Mouse (Mus musculus) forebrain, embryonic 14.5 days (tissue): ENCODE measurements around the gene Gm13420. TPM values are rescaled to one million over a fixed set of nuclear protein-coding genes. Genes with fewer than 3 reads are reported as not detected.
"Not testable (repeated sequence)": the region's sequence is repeated elsewhere in the genome, so short reads cannot be mapped to it uniquely, and the experiment has no call there.

Experiments
- ATAC-seq: fragments of 200-750 bp; cut with Nextera tagmentation; 2 replicates; pipeline ENCODE4 v1.8.0; 2017; ENCODE audit warnings: mild to moderate bottlenecking, moderate library complexity
- DNase-seq: peaks from one replicate; pipeline ENCODE4 v3.0.0-alpha.2; 2015; ENCODE audit warnings: low spot score
- H3K27ac ChIP-seq: fragments of 300-500 bp; sonication (generic); 2 replicates; pipeline ENCODE4 v1.5.1; 2014; ENCODE audit warnings: low read depth, mild to moderate bottlenecking, control low read depth, low read length, moderate library complexity
- H3K27me3 ChIP-seq: fragments of 300-500 bp; sonication (generic); replicated peaks from 2 replicates; pipeline ENCODE4 v1.6.1; 2014; ENCODE audit warnings: low read length, control low read depth, mixed read lengths; ENCODE audit not compliant: control insufficient read depth, insufficient read depth
- H3K36me3 ChIP-seq: fragments of 300-500 bp; sonication (generic); 2 replicates; pipeline ENCODE4 v1.6.1; 2014; ENCODE audit warnings: low read length, control low read depth; ENCODE audit not compliant: control insufficient read depth, insufficient read depth
- H3K4me1 ChIP-seq: fragments of 300-500 bp; sonication (generic); 2 replicates; pipeline ENCODE4 v1.6.1; 2014; ENCODE audit warnings: antibody characterized with exemption, low read length, control low read depth; ENCODE audit not compliant: control insufficient read depth, insufficient read depth
- H3K4me2 ChIP-seq: fragments of 300-500 bp; sonication (generic); 2 replicates; pipeline ENCODE4 v1.6.1; 2014; ENCODE audit warnings: mild to moderate bottlenecking, control low read depth, low read length
- H3K4me3 ChIP-seq: fragments of 300-500 bp; sonication (generic); 2 replicates; pipeline ENCODE4 v1.5.1; 2014; ENCODE audit warnings: low read depth, low read length, control low read depth
- H3K9ac ChIP-seq: fragments of 300-500 bp; sonication (generic); 2 replicates; pipeline ENCODE4 v1.6.1; 2014; ENCODE audit warnings: mild to moderate bottlenecking, low read length, control low read depth, moderate library complexity
- H3K9me3 ChIP-seq: fragments of 300-500 bp; sonication (generic); replicated peaks from 2 replicates; pipeline ENCODE4 v1.6.1; 2016; ENCODE audit warnings: low read length, control low read depth, mixed read lengths; ENCODE audit not compliant: control insufficient read depth
- WGBS: fragments of 180-500 bp; shearing (Covaris S2); extraction: QIAGEN DNeasy Blood & Tissue Kit; methylation state at CpG from one replicate; pipeline ENCODE4 v1.1.7; 2014; 5-methylcytosine and 5-hydroxymethylcytosine counted together
- polyA plus RNA-seq: library from polyadenylated mRNA; unstranded; fragments of >200 nt; fragmentation: Nextera tagmentation; extraction: Ambion mirVana; gene quantifications from 2 replicates; pipeline ENCODE4 v1.2.1, GENCODE M21; 2014

Gene Gm13420
- not detected in 2 replicates for polyA plus RNA-seq

GRCm38 (mm10) chr2:29751497-29751896 is at the start of gene Gm13420:
TSS of gene Gm13420 (minus strand) at chr2:29751685.
- no peak within 1 kb of the TSS for H3K4me2 ChIP-seq

GRCm38 (mm10) chr2:29792772-29793487 is 41.4 kb upstream of the Gm13420 start:
- Histone ChIP-seq H3K4me3 (no peak overlapping the region), H3K4me2 (no peak overlapping the region), H3K27ac (no peak overlapping the region), H3K36me3 (peaks cover 50% of the 10 kb centered on the region), H3K9me3 (no peaks in the 10 kb centered on the region), H3K27me3 (no peaks in the 10 kb centered on the region), H3K4me1 (peaks cover 7% of the 10 kb centered on the region; the same call in 1 of the 2 replicates), H3K9ac (no peak overlapping the region)
- WGBS = 96% methylated on average over 2 of the region's 2 CpGs
- no peak for DNase-seq
- no peak for ATAC-seq

More at GRCm38 (mm10) chr2:29751497-29751896, at the start of gene Gm13420:
- Histone ChIP-seq H3K9me3 (no peaks in the 10 kb centered on the region), H3K4me1 (no peaks in the 10 kb centered on the region), H3K27ac (no peak within 1 kb of the TSS), H3K4me3 (no peak within 1 kb of the TSS), H3K9ac (peak within 1 kb of the TSS; percentile 17; the same call in 1 of the 2 replicates), H3K36me3 (no peaks in the 10 kb centered on the region), H3K27me3 (peaks cover 50% of the 10 kb centered on the region)
- ATAC-seq = no peak
- 6% methylated on average over 28 of the region's 28 CpGs for WGBS
- no peak for DNase-seq

GRCm38 (mm10) chr2:29787937-29788681 is 36.6 kb upstream of the Gm13420 start, which contains the start of gene Trub2:
TSS of gene Trub2 (minus strand) at chr2:29788502.
- Histone ChIP-seq H3K4me1 (peaks cover 12% of the 10 kb centered on the region), H3K27me3 (no peaks in the 10 kb centered on the region), H3K36me3 (peaks cover 65% of the 10 kb centered on the region), H3K4me3 (peak within 1 kb of the TSS; percentile 69), H3K27ac (peak within 1 kb of the TSS; percentile 49; the same call in 1 of the 2 replicates), H3K4me2 (peak within 1 kb of the TSS; percentile 86), H3K9me3 (no peaks in the 10 kb centered on the region), H3K9ac (peak within 1 kb of the TSS; percentile 85)
- ATAC-seq = peak; percentile 91
- peak; percentile 85 for DNase-seq
- WGBS = under 1% methylated on average over 45 of the region's 45 CpGs

GRCm38 (mm10) chr2:29787104-29787917 is 35.8 kb upstream of the Gm13420 start, which contains the start of gene Coq4:
TSS of gene Coq4 (plus strand) at chr2:29787493.
- Histone ChIP-seq H3K27ac (peak within 1 kb of the TSS; percentile 49; the same call in 1 of the 2 replicates), H3K36me3 (peaks cover 65% of the 10 kb centered on the region), H3K27me3 (no peaks in the 10 kb centered on the region), H3K9me3 (no peaks in the 10 kb centered on the region), H3K4me2 (peak within 1 kb of the TSS; percentile 86), H3K9ac (peak within 1 kb of the TSS; percentile 85), H3K4me3 (peak within 1 kb of the TSS; percentile 69), H3K4me1 (peaks cover 12% of the 10 kb centered on the region)
- ATAC-seq (peak; percentile 93), DNase-seq (peak; percentile 96)
- 2% methylated on average over 31 of the region's 31 CpGs for WGBS

GRCm38 (mm10) chr2:29784290-29784689 is 32.8 kb upstream of the Gm13420 start:
- no peak overlapping the region for H3K4me3 ChIP-seq
- no peak overlapping the region for H3K9ac ChIP-seq
- no peaks in the 10 kb centered on the region for H3K9me3 ChIP-seq
- ATAC-seq (no peak), DNase-seq (no peak)
- no peaks in the 10 kb centered on the region for H3K27me3 ChIP-seq
- no peak overlapping the region for H3K4me2 ChIP-seq
- H3K36me3 ChIP-seq = peaks cover 70% of the 10 kb centered on the region
- H3K4me1 ChIP-seq = peaks cover 12% of the 10 kb centered on the region
- no peak overlapping the region for H3K27ac ChIP-seq
- WGBS = 62% methylated on average over 4 of the region's 4 CpGs

GRCm38 (mm10) chr2:29781256-29781655 is 29.8 kb upstream of the Gm13420 start:
- H3K4me3 ChIP-seq, ATAC-seq, H3K27ac ChIP-seq, H3K4me1 ChIP-seq, H3K9ac ChIP-seq, H3K9me3 ChIP-seq, H3K4me2 ChIP-seq, H3K27me3 ChIP-seq, DNase-seq: not testable (repeated sequence)
- peaks cover 98% of the 10 kb centered on the region for H3K36me3 ChIP-seq
- 94% methylated on average over 2 of the region's 2 CpGs for WGBS

GRCm38 (mm10) chr2:29773323-29773722 is 21.8 kb upstream of the Gm13420 start:
- H3K27me3 ChIP-seq = no peaks in the 10 kb centered on the region
- no peak for ATAC-seq
- no peaks in the 10 kb centered on the region for H3K4me1 ChIP-seq
- no peak overlapping the region for H3K4me2 ChIP-seq
- 87% methylated on average over 4 of the region's 4 CpGs for WGBS
- no peaks in the 10 kb centered on the region for H3K9me3 ChIP-seq
- no peak overlapping the region for H3K27ac ChIP-seq
- H3K9ac ChIP-seq = no peak overlapping the region
- no peak overlapping the region for H3K4me3 ChIP-seq
- peaks cover 35% of the 10 kb centered on the region for H3K36me3 ChIP-seq
- DNase-seq = no peak

GRCm38 (mm10) chr2:29771611-29772461 is 20.4 kb upstream of the Gm13420 start:
- ATAC-seq (no peak), DNase-seq (no peak)
- H3K9ac ChIP-seq = no peak overlapping the region
- no peak overlapping the region for H3K27ac ChIP-seq
- H3K36me3 ChIP-seq = peaks cover 21% of the 10 kb centered on the region
- H3K4me3 ChIP-seq = no peak overlapping the region
- no peak overlapping the region for H3K4me2 ChIP-seq
- H3K9me3 ChIP-seq = no peaks in the 10 kb centered on the region
- WGBS = 93% methylated on average over 8 of the region's 8 CpGs
- H3K27me3 ChIP-seq = no peaks in the 10 kb centered on the region
- H3K4me1 ChIP-seq = no peaks in the 10 kb centered on the region
